Mouse (Mus musculus) embryo, embryonic 9.5 days (tissue): ENCODE measurements around the gene Rad1.
A peak's percentile ranks its signal among the peaks of the same experiment; 100 is the strongest.
"Not testable (repeated sequence)": the region's sequence is repeated elsewhere in the genome, so short reads cannot be mapped to it uniquely, and the experiment has no call there.

Experiments
- DNase-seq: peaks from one replicate; pipeline ENCODE4 v3.0.0-alpha.2; 2017; ENCODE audit errors: extremely low spot score

Gene Rad1

GRCm38 (mm10) chr15:10485484-10486364 lies at the start of gene Rad1, which contains the start of gene Brix1:
TSS of gene Rad1 (plus strand) at chr15:10486018.
TSS of gene Brix1 (minus strand) at chr15:10485947.
- DNase-seq: peak; percentile 93

DNA sequence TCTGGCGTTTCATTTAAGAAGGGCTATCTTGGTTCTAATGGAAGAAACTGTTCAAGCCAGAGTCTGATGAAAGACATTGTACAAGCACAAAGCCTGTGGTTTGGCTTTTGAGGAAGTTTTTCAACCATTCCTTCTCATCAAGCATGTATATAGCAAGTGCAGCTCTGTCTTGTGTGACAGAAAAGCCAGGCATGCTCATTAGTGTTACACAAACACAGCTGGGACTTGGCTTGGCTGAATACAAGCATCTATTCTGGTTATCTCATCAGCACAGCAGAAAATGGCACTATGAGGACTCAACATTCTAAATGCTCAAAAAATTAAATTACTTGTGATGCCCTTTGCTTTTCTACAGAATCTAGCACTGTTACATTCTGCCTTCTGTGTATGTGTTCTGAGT lies 48.9 kb upstream of the Rad1 start:
- no peak for DNase-seq

DNA sequence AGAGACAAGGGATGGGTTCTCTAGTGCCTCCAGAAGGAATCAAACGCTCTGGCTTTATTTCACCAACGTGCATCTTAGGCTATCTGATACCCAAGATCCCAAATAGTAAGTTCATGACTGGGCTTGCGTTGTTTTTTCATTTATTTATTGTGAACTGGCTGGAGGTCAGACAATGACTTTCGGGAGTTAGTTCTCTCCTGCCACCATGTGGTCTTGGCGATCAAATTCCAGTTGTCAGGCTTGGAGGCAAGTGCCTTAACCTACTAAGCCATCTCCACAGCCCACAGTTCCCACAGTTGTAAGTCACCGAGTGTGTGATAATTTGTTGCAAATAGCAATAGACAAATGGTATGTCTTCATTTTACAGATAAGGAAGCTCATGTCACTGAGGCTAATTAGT lies 45.9 kb upstream of the Rad1 start:
- DNase-seq: no peak

- DNase-seq: no peak
Measured at GRCm38 (mm10) chr15:10441493-10441892, 44.3 kb upstream of the Rad1 start.

- DNase-seq: no peak
Measured at GRCm38 (mm10) chr15:10442275-10442674, 43.5 kb upstream of the Rad1 start.

- no peak for DNase-seq
Measured at GRCm38 (mm10) chr15:10447102-10447501, 38.7 kb upstream of the Rad1 start.

GRCm38 (mm10) chr15:10460986-10461385 lies 24.8 kb upstream of the Rad1 start:
- DNase-seq: no peak

DNA sequence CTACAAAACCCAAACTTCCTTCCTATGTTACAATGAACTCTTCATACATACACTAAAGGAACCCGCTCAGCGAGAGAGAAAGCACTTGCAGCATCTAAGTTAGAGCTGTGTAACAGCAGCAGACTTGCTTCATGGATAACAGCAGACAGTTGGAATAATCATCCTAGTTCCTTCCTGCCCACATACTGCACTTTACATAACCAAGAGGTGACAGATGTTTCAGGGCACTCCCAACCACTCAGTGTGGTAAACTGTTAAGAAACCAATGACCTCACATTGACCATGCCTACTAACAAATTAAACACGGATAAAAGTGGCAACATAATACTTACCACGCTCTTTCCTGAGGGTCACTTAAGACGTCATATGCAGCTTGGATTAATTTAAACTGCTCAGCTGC lies 22.3 kb upstream of the Rad1 start:
- no peak for DNase-seq

GRCm38 (mm10) chr15:10464678-10465077 lies 21.1 kb upstream of the Rad1 start:
- no peak for DNase-seq

- no peak for DNase-seq
Measured at GRCm38 (mm10) chr15:10468761-10469160, 17.1 kb upstream of the Rad1 start.

DNA sequence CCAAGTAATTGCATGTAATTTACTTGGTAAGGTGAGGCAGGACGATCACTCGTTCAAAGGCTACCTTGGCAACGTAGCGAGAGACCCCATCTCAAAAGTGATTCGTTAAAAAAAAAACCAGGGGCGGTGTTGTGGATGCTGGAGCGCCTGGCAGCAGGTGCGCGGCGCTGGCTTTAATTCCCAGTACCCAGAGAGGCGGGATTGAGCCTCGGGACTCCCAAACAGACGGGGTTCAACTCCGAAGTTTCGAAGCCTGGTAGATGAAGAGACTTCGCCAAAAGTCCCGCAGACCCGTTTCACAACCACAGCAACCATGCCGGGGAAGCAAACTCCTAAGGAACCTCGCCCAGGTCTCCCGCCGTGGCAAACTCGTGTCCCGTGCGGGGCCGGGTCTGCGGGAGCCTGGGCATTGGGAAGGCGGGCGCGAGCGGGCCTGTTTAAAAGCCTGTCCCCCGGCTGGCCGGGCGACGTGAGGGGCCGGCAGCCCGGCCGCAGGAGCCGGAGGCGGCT lies 16.1 kb upstream of the Rad1 start:
- no peak for DNase-seq

GRCm38 (mm10) chr15:10470151-10470831 lies 15.5 kb upstream of the Rad1 start, which contains the start of gene Dnajc21:
TSS of gene Dnajc21 (minus strand) at chr15:10470516.
- peak; percentile 83 for DNase-seq

GRCm38 (mm10) chr15:10470941-10471340 lies 14.9 kb upstream of the Rad1 start:
- DNase-seq: no peak

DNA sequence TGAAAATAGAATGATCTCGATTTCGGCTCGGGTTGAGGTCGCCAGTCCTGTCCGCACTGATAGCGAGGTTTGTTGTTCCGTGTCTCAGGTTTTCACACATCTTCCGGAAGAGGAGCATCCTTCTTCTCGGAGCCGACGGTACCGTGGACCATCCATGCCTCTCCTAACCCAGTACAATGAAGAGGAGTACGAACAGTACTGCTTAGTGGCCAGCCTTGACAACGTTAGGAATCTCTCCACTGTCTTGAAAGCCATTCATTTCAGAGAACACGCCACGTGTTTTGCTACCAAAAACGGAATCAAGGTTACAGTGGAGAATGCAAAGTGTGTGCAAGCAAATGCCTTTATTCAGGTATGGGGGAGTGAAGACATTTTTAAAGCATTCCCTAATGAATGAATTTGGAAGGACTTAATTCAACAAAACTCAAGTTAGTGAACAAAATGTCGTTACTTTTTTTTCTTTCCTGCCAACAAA lies 584 bp downstream of the Rad1 start:
- no peak for DNase-seq

DNA sequence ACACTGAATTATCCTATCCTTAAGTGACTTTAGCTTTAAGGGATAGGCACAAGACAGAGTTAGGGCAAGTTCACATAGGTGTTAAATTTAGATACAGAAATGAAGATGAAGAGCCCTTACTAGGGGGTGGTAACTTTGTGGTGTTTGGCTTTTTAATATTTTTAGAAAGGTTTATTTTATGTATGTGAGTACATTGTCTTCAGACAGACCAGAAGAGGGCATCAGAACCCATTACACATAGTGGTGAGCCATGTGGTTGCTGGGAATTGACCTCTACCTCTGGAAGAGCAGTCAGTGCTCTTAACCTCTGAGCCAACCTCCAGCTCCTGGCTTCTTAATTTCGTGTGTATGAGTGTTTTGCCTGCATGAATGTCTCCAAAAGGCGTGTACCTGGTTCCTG lies 1.4 kb downstream of the Rad1 start:
- no peak for DNase-seq

DNA sequence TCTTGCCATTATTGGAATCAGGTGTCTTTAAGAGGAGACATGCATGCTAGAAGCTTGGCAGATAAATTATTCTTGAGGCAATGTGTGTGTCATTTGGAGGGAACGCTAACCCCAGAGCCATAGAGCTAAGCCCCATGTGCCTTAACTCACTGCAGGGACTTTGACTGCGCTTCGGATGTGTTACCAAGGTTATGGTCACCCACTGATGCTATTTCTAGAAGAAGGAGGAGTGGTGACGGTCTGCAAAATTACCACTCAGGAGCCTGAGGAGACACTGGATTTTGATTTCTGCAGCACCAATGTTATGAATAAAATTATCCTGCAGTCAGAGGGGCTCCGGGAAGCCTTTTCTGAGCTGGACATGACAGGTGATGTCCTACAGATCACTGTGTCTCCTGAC lies 4.3 kb downstream of the Rad1 start:
- DNase-seq: no peak

- DNase-seq: no peak
Measured at GRCm38 (mm10) chr15:10495944-10496343, 10.1 kb downstream of the Rad1 start.

DNA sequence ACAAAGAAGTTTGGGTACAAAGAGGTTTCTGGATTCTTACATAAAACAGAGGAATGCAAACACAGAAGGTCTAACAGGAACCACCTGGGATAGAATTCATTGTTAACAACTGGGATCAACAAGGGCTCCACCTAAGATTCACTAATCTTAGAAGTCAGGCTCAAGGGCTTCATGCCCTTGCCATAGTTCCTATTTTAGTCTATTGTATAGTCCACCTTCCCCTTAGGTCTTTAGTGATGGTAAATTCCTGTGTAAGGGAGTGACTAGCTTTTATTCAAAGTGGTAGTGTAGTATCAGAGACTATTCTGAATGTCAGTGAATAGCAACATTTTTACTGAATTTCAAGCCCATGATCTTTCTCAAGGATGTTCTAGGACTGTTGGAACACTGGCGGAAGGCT lies 10.9 kb downstream of the Rad1 start:
- not testable (repeated sequence) for DNase-seq

DNA sequence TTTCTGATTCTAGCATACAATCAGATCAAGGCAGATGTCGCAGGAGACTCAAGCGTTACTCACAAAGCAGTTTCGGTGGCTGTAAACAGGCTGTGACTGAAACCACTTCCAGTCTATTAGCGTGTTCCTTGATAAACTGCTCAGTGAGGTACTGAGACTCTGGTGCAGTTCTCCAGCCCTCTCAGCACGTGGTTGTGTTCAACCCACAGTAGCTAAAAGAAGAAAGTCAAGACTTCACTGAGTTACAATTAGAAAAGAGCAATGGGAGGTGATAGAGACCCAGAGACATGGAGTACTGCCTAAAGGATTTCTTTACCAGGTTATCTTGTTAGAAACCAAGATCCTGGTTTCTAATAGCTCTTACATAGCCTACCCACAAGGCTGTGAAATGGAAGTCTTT lies 13.8 kb downstream of the Rad1 start:
- no peak for DNase-seq

DNA sequence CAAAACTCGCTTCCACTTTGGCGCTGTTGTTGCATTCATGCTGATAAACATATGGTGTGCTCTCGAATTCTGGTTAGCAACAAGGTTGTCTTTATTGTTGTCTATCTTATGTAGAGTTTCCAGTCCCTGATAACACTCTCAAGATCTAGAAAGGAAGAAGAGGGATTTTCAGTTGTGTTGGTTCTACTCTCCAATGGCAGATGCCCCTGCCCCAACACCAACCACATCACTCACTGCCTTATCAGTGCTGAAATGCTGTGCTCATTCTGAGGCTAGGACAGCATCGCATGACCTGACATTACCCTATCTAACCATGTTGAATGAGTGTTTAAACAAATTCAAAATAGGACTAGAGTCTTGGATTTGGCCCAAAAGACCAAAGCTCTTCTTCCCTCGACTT lies 14.2 kb downstream of the Rad1 start:
- no peak for DNase-seq

DNA sequence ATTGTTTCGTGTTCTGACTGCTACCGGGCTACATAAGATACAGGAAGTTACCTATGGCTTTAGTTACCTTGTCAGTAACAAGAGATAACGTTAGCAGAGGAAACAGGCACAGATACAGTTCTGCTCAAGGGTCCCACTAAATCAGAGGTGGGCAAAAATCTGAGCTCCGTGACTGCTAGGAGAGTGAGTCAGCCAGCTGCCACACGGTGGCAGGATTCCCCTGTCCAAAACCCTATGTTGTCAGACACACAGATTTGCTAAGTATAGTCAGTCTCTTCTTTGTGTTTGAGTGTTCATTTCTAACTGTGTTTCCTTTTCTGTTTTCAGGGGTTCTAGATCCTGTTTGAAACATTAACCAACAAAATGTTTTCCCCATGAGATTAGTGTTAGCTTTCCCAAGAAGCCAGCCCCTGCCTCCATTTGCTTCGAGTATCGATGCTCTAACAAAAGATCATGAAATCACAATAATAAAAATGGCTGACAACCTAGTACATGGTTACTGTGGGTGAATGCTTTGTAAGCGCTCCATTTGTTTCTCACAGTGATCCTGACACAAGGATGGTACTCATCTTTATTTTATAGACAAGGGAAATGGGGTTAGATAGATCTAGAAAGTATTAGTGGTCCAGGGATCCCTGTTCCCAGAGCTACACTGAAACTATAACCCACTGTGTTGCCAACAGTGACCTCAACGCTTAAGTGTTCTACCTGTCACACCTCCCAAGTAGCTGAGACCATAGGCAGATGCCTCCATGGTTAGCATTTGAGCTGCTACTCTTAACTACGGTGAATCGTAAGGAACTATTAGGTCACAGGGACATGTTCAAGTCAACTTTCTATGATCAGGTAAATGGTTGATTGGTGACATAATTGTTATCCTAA lies 15.3 kb downstream of the Rad1 start:
- DNase-seq: peak; percentile 67

DNA sequence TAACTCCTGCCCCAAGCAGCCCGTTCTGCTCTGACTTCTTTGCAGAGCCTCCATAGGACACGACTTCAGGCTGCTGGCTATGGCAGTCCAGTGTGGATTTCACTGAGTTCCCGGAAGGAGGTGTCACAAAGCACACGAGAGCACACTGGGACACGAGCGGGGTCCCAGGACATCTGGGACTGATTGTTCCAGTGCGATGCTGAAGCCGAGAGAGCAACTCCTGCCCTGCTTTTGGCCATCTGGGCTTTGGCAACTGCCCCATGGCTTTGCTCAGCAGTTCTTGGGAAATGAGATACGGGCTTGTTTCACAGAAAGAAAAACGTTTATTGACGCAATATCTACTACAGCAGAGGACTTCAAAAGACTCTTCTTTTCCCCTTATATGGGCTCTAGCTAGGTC lies 20.3 kb downstream of the Rad1 start:
- peak; percentile 2 for DNase-seq
